Mouse (Mus musculus) midbrain, embryonic 11.5 days (tissue): ENCODE measurements around the gene Cap2. TPM values are rescaled to one million over a fixed set of nuclear protein-coding genes. Genes with fewer than 3 reads are reported as not detected.

Experiments
- ATAC-seq: fragments of 200-750 bp; cut with Nextera tagmentation; 2 replicates; pipeline ENCODE4 v1.8.0; 2017; ENCODE audit warnings: moderate TSS enrichment, moderate library complexity; ENCODE audit not compliant: low FRiP score
- DNase-seq: peaks from one replicate; pipeline ENCODE4 v3.0.0; 2015; ENCODE audit warnings: low spot score; ENCODE audit errors: missing footprints
- H3K27ac ChIP-seq: fragments of 300-500 bp; sonication (generic); 2 replicates; pipeline ENCODE4 v1.5.1; 2014; ENCODE audit warnings: low read depth, low read length
- H3K27me3 ChIP-seq: fragments of 300-500 bp; sonication (generic); 2 replicates; pipeline ENCODE4 v1.6.1; 2014; ENCODE audit warnings: mild to moderate bottlenecking, low read length, moderate library complexity, mixed read lengths; ENCODE audit not compliant: control insufficient read depth, insufficient read depth
- H3K36me3 ChIP-seq: fragments of 300-500 bp; sonication (generic); 2 replicates; pipeline ENCODE4 v1.6.1; 2014; ENCODE audit warnings: mild to moderate bottlenecking, low read length, moderate library complexity, mixed read lengths; ENCODE audit not compliant: control insufficient read depth, insufficient read depth
- H3K4me1 ChIP-seq: fragments of 300-500 bp; sonication (generic); 2 replicates; pipeline ENCODE4 v1.6.1; 2014; ENCODE audit warnings: low read length; ENCODE audit not compliant: control insufficient read depth, insufficient read depth
- H3K4me2 ChIP-seq: fragments of 300-500 bp; sonication (generic); 2 replicates; pipeline ENCODE4 v1.6.1; 2014; ENCODE audit warnings: mild to moderate bottlenecking, moderate library complexity
- H3K4me3 ChIP-seq: fragments of 300-500 bp; sonication (generic); 2 replicates; pipeline ENCODE4 v1.5.1; 2014; ENCODE audit warnings: low read depth, low read length
- H3K9ac ChIP-seq: fragments of 300-500 bp; sonication (generic); 2 replicates; pipeline ENCODE4 v1.6.1; 2014; ENCODE audit warnings: low read length
- H3K9me3 ChIP-seq: fragments of 300-500 bp; sonication (generic); 2 replicates; pipeline ENCODE4 v1.6.1; 2016; ENCODE audit warnings: low read length; ENCODE audit not compliant: control insufficient read depth
- WGBS: fragments of 180-500 bp; shearing (Covaris S2); extraction: QIAGEN DNeasy Blood & Tissue Kit; methylation state at CpG from one replicate; pipeline ENCODE4 v1.1.7; 2014; 5-methylcytosine and 5-hydroxymethylcytosine counted together
- polyA plus RNA-seq: library from polyadenylated mRNA; unstranded; fragments of >200 nt; fragmentation: Nextera tagmentation; extraction: Ambion mirVana; gene quantifications from 2 replicates; pipeline ENCODE4 v1.2.1, GENCODE M21; 2014

Gene Cap2
- 9.9 and 11.4 TPM in 2 replicates for polyA plus RNA-seq

- Histone ChIP-seq H3K27ac (no peak within 1 kb of the TSS), H3K27me3 (no peaks in the 10 kb centered on the region), H3K9ac (peak within 1 kb of the TSS; percentile 70), H3K36me3 (no peaks in the 10 kb centered on the region), H3K4me3 (peak within 1 kb of the TSS; percentile 55), H3K9me3 (no peaks in the 10 kb centered on the region), H3K4me1 (0 out of 2 replicates have a peak, but pooled peaks cover 4% of the 10 kb centered on the region), H3K4me2 (peak within 1 kb of the TSS; percentile 83)
- ATAC-seq (peak; percentile 84), DNase-seq (peak; percentile 92)
- WGBS: under 1% methylated on average over 33 of the region's 42 CpGs
These were observed at the start of gene Cap2 for GRCm38 (mm10) chr13:46501800-46502389. Cap2 (plus strand) TSS chr13:46501848.

DNA sequence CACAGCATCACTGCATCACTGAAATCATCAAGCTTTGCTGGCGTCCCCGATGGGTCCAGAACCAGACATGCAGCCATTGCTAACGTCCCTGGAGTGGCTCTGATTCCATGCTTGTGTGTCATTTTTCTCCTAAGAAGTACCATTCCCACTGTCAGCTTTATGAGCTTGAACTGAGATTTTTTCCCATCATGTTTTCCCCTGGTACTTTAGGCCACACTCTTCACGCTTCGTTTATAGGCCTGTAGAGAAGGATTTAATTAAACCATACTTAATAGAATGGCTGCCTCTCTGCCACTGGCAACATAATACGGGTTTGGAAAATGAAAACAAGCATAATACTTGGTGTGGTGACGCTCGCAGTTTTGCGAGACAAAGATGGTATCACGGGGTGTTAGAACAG is 42.1 kb upstream of the Cap2 start:
- 89% methylated on average over 10 of the region's 10 CpGs for WGBS
- Histone ChIP-seq H3K9me3 (no peaks in the 10 kb centered on the region), H3K4me1 (no peaks in the 10 kb centered on the region), H3K36me3 (no peaks in the 10 kb centered on the region), H3K27ac (no peak overlapping the region), H3K4me2 (no peak overlapping the region), H3K27me3 (no peaks in the 10 kb centered on the region), H3K4me3 (no peak overlapping the region), H3K9ac (no peak overlapping the region)
- no peak for ATAC-seq
- no peak for DNase-seq

DNA sequence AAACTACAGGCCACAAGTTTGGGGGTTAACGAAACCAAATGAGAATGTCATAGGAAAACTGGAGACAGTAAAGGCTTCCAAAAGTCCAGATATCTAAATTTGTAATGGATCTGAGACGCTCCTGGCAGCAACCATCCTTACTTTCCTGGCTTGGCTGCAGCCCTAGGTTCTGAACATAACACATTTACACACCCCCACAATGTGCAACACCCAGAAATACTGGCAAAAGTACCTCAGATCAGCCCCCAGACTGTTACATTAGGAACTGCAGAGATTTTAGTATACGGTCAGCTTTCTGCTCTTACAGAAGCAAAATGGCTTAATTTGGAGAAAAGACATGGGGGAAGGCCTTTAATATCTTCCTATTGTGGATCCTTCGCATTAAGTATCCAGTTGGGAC is 39.4 kb upstream of the Cap2 start:
- Histone ChIP-seq H3K4me3 (no peak overlapping the region), H3K27ac (no peak overlapping the region), H3K4me2 (no peak overlapping the region), H3K4me1 (no peaks in the 10 kb centered on the region), H3K9ac (no peak overlapping the region), H3K27me3 (no peaks in the 10 kb centered on the region), H3K9me3 (no peaks in the 10 kb centered on the region), H3K36me3 (no peaks in the 10 kb centered on the region)
- no peak for DNase-seq
- WGBS: 89% methylated on average over 4 of the region's 4 CpGs
- no peak for ATAC-seq

- no peaks in the 10 kb centered on the region for H3K27me3 ChIP-seq
- no peak overlapping the region for H3K4me2 ChIP-seq
- no peaks in the 10 kb centered on the region for H3K9me3 ChIP-seq
- DNase-seq (no peak), ATAC-seq (no peak)
- no peaks in the 10 kb centered on the region for H3K4me1 ChIP-seq
- H3K27ac ChIP-seq: no peak overlapping the region
- no peak overlapping the region for H3K4me3 ChIP-seq
- H3K36me3 ChIP-seq: no peaks in the 10 kb centered on the region
- WGBS: 82% methylated on average over 3 of the region's 3 CpGs
- no peak overlapping the region for H3K9ac ChIP-seq
These were observed 37.9 kb upstream of the Cap2 start for GRCm38 (mm10) chr13:46463764-46464163.

- DNase-seq (no peak), ATAC-seq (no peak)
- Histone ChIP-seq H3K27me3 (no peaks in the 10 kb centered on the region), H3K9ac (no peak overlapping the region), H3K4me2 (no peak overlapping the region), H3K9me3 (no peaks in the 10 kb centered on the region), H3K4me1 (no peaks in the 10 kb centered on the region), H3K36me3 (no peaks in the 10 kb centered on the region), H3K4me3 (no peak overlapping the region), H3K27ac (no peak overlapping the region)
- WGBS: 75% methylated on average over 8 of the region's 8 CpGs
These were observed 33.4 kb upstream of the Cap2 start for GRCm38 (mm10) chr13:46468251-46468650.

DNA sequence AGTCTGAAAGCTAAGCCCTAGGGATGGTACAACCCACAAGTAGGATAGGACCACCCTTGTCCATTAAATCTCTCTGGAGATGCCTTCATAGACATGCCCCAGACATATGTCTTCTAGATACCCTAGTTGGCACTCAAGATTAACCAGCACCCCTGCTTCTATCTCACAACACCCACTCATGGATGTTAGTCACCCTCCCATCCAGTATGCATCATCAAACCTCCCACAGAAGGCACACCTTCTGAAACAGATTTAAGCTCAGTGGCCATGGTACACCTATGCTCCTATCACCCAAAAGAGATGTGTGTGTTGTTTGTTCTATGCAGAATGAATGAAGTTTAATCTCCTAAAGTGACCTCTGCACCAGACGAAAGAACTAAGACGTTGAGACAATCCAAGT is 32.1 kb upstream of the Cap2 start:
- DNase-seq: no peak
- H3K4me2 ChIP-seq: no peak overlapping the region
- no peaks in the 10 kb centered on the region for H3K36me3 ChIP-seq
- H3K9ac ChIP-seq: no peak overlapping the region
- no peak for ATAC-seq
- H3K4me3 ChIP-seq: no peak overlapping the region
- H3K4me1 ChIP-seq: no peaks in the 10 kb centered on the region
- H3K27me3 ChIP-seq: no peaks in the 10 kb centered on the region
- H3K9me3 ChIP-seq: no peaks in the 10 kb centered on the region
- H3K27ac ChIP-seq: no peak overlapping the region
- WGBS: 90% methylated on average over 2 of the region's 2 CpGs

DNA sequence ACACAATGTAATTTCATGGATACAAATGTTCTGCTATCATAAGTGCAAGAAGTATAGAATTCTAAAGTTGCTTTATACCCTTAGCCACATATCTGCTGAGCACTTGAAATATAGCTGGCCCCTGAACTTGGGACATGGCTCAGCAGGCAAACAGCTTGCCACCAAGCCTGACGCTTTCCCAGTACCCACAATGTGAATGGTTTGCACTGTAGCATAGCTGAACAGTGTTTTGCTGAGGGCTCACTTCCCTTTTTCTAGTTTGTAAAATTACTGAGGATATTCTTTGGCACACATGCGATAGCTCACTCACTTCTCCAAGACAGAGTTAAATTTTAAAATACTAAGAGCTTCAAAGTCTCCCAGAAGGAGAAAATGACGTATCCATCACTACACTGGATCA is 20.4 kb upstream of the Cap2 start:
- Histone ChIP-seq H3K9ac (no peak overlapping the region), H3K4me1 (no peaks in the 10 kb centered on the region), H3K9me3 (no peaks in the 10 kb centered on the region), H3K27me3 (no peaks in the 10 kb centered on the region), H3K4me3 (no peak overlapping the region), H3K27ac (no peak overlapping the region), H3K36me3 (no peaks in the 10 kb centered on the region), H3K4me2 (no peak overlapping the region)
- ATAC-seq (no peak), DNase-seq (no peak)
- 90% methylated on average over 3 of the region's 3 CpGs for WGBS

- ATAC-seq (no peak), DNase-seq (no peak)
- Histone ChIP-seq H3K4me3 (no peak overlapping the region), H3K9ac (no peak overlapping the region), H3K4me2 (no peak overlapping the region), H3K9me3 (no peaks in the 10 kb centered on the region), H3K27ac (no peak overlapping the region), H3K4me1 (no peaks in the 10 kb centered on the region), H3K27me3 (no peaks in the 10 kb centered on the region), H3K36me3 (no peaks in the 10 kb centered on the region)
- 83% methylated on average over 3 of the region's 3 CpGs for WGBS
These were observed 16.0 kb upstream of the Cap2 start for GRCm38 (mm10) chr13:46485605-46486004.

DNA sequence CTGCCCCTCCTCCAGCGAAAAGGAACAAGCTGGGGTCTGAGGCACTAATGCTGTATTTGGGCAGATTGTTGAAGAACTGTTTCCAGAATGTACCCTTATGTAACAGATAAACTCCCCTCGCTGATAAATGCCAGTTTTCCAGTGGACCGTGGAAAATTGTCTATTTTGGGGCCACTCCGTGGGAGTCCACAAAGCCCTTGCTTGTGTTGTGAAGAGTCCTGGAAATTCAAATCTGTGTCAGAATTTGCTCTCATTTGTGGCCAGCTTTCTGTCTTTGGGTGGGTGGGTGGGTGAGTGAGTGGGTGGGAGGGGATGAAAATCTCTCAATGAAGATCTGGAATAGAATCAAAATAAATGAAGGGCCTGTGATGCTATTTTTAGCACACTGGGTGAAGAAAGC is 13.5 kb upstream of the Cap2 start:
- Histone ChIP-seq H3K27me3 (no peaks in the 10 kb centered on the region), H3K4me1 (no peaks in the 10 kb centered on the region), H3K4me2 (no peak overlapping the region), H3K9me3 (no peaks in the 10 kb centered on the region), H3K36me3 (no peaks in the 10 kb centered on the region), H3K9ac (no peak overlapping the region), H3K27ac (no peak overlapping the region), H3K4me3 (no peak overlapping the region)
- ATAC-seq: no peak
- no peak for DNase-seq
- WGBS: 85% methylated on average over 4 of the region's 4 CpGs
